Mouse (Mus musculus) Patski (cell line): ENCODE measurements around the gene Bcl7a. TPM values are rescaled to one million over a fixed set of nuclear protein-coding genes. Genes with fewer than 3 reads are reported as not detected.

ENCODE experiments used
- ATAC-seq: fragments of 100-300 bp; one replicate; pipeline ENCODE4 v1.8.0; 2021
- CTCF ChIA-PET: fragments of 350-600 bp; sonication (Branson Sonifier 250); formaldehyde crosslinking; loops from one replicate; lab custom pipeline; 2022; ENCODE audit warnings: inconsistent platforms; lab: Charles Lee
- POLR2A ChIA-PET: fragments of 350-600 bp; sonication (Branson Sonifier 250); formaldehyde crosslinking; loops from one replicate; lab custom pipeline; 2022; ENCODE audit warnings: antibody characterized with exemption, inconsistent platforms; lab: Charles Lee
- DNase-seq: peaks from one replicate; pipeline ENCODE4 v3.0.0-alpha.2; 2011; ENCODE audit warnings: low read depth, low spot score
- H3K27me3 ChIP-seq: fragments of 371-371 bp; one replicate; pipeline ENCODE4 v1.5.1; 2021
- CTCF ChIP-seq: fragments of 100-300 bp; IDR thresholded peaks from one replicate; pipeline ENCODE4 v1.5.1; 2021
- in situ Hi-C: fragments of 300-500 bp; cut with MboI; formaldehyde crosslinking; loops from 3 replicates; pipeline ENCODE4 v1.11.1; 2018; ENCODE audit warnings: low pct_unique_long_range_greater_than_20kb, mixed read lengths
- polyA plus RNA-seq: library from polyadenylated mRNA; unstranded; gene quantifications from one replicate; pipeline ENCODE4 v1.2.3, GENCODE M21; 2021

Gene Bcl7a
- polyA plus RNA-seq, 1 experiment from 2014 or later = 19.3 TPM

- no peak for TF ChIP-seq CTCF
- ATAC-seq (no peak), DNase-seq (no peak)
- in situ Hi-C loops = no loop called here
- POLR2A ChIA-PET = no interaction called here
- H3K27me3 ChIP-seq = no peaks in the 10 kb centered on the region
- CTCF ChIA-PET = interaction anchor here (2.0 kb wide), 1 partner anchor 27 kb away, joined by 4 read pairs; no protein-coding TSS in a partner anchor
Observed at GRCm38 (mm10) chr5:123350386-123350785, 6.8 kb downstream of the Bcl7a start.

DNA sequence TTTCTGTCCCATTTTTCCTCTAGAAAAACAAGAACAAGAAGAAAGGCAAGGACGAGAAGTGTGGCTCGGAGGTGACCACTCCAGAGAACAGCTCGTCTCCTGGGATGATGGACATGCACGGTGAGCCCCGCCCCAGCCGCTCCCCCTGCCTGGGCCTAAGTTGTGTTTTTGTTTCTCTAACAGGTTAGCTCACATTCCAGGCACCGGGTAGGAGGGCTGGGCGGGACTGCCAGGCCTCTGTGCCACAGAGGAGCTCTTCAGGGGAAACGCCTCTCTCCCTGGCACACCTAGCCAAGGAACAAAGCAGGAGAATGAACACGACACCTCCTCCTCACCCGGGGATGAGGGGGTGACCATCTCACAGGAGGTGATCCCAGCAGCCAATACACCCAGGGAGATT lies 12.3 kb downstream of the Bcl7a start:
- H3K27me3 ChIP-seq = no peaks in the 10 kb centered on the region
- DNase-seq = no peak
- no peak for ATAC-seq
- in situ Hi-C loops = no loop called here
- TF ChIP-seq CTCF = no peak
- ChIA-PET CTCF (no interaction called here), POLR2A (interaction anchor here (1.6 kb wide), 1 partner anchor 10 kb away, joined by 7 read pairs; no protein-coding TSS in a partner anchor)

GRCm38 (mm10) chr5:123357253-123357652 lies 13.6 kb downstream of the Bcl7a start:
- in situ Hi-C loops = no loop called here
- DNase-seq (no peak), ATAC-seq (no peak)
- ChIA-PET CTCF (no interaction called here), POLR2A (no interaction called here)
- TF ChIP-seq CTCF = no peak
- no peaks in the 10 kb centered on the region for H3K27me3 ChIP-seq

DNA sequence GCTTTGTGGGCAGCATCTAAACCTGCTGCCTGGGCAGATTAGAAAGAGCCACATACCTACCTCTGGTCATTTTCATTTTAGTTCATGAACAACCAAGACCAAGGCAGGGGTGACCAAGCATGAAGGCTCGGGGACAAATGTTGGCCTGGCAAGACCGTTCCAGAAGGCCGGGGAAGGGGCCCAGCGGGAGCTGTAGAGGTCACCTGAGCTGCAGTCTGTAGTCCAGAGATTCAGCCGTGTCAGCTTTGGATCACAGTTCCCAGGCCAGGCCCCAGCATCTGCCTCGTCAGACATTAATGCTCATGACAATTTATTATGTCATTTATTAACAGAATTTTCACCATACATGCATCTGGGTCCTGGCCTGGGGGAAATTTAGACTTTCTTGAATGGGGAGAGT lies 15.8 kb downstream of the Bcl7a start:
- TF ChIP-seq CTCF = no peak
- POLR2A ChIA-PET = interaction anchor here (0.6 to 3.0 kb wide), 5 partner anchors 11 to 295 kb away, joined by 3 to 20 read pairs (median 3); no protein-coding TSS in a partner anchor
- H3K27me3 ChIP-seq = no peaks in the 10 kb centered on the region
- DNase-seq = peak; percentile 79
- in situ Hi-C loops = no loop called here
- CTCF ChIA-PET = interaction anchor here (0.9 to 1.6 kb wide), 5 partner anchors 12 to 101 kb away, joined by 3 to 5 read pairs (median 3); no protein-coding TSS in a partner anchor
- peak; percentile 44 for ATAC-seq

- DNase-seq = no peak
- in situ Hi-C loops = no loop called here
- no peaks in the 10 kb centered on the region for H3K27me3 ChIP-seq
- POLR2A ChIA-PET = no interaction called here
- CTCF ChIA-PET = interaction anchor here (1.7 kb wide), 1 partner anchor 22 kb away, joined by 3 read pairs; no protein-coding TSS in a partner anchor
- TF ChIP-seq CTCF = no peak
- ATAC-seq = no peak
Observed at GRCm38 (mm10) chr5:123362911-123363310, 19.3 kb downstream of the Bcl7a start.

DNA sequence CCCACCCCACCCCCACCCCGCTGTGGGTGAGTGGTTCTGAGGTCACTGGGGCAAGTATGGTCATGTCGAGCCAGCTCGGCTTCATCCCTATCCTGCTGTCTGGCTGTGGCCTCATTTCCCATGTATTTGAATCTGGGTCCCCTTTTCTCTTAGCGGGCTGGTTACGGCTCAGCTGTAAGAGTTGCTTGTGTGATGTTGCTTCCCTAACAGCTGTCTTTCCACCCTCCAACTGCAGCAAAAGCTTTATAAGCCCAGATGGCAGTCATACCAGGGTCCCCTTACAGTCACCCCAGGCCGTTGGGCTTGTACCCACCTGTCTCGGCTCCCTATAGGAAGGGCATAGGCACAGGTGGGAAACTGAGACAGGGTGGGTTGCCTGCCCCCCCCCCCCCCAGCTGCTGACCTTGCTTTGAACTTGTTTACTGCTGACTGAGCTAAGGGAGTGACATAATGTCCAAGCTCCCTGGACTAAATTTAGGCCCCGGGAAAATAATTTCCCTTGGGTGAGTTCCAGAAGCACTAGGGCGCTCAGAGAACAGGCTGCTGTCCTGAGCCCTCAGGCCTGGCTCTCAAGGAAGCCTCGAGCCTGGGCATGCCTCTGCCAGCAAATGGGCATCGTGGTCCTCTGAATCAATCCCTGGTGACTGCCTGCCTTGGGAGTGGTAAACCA lies 20.8 kb downstream of the Bcl7a start:
- peak; percentile 89 for DNase-seq
- ChIA-PET CTCF (interaction anchor here (0.6 to 1.8 kb wide), 7 partner anchors 11 to 80 kb away, joined by 3 to 4 read pairs (median 4); no protein-coding TSS in a partner anchor), POLR2A (interaction anchor here (0.7 to 1.2 kb wide), 3 partner anchors 18 to 456 kb away, joined by 4 to 7 read pairs (median 5); partner anchors contain the start of gene Bcl7a)
- in situ Hi-C loops = no loop called here
- TF ChIP-seq CTCF = no peak
- peak; percentile 64 for ATAC-seq
- no peaks in the 10 kb centered on the region for H3K27me3 ChIP-seq

GRCm38 (mm10) chr5:123368869-123369488 lies 25.3 kb downstream of the Bcl7a start:
- CTCF ChIA-PET = interaction anchor here (0.7 to 2.7 kb wide), 13 partner anchors 9 to 76 kb away, joined by 3 to 21 read pairs (median 4); partner anchors contain the start of gene Mlxip
- no peak for DNase-seq
- no peaks in the 10 kb centered on the region for H3K27me3 ChIP-seq
- in situ Hi-C loops = loop anchor here (5.0 kb wide), 1 partner anchor 82 kb away; no protein-coding TSS in a partner anchor
- POLR2A ChIA-PET = no interaction called here
- peak; percentile 89 for TF ChIP-seq CTCF
- no peak for ATAC-seq

DNA sequence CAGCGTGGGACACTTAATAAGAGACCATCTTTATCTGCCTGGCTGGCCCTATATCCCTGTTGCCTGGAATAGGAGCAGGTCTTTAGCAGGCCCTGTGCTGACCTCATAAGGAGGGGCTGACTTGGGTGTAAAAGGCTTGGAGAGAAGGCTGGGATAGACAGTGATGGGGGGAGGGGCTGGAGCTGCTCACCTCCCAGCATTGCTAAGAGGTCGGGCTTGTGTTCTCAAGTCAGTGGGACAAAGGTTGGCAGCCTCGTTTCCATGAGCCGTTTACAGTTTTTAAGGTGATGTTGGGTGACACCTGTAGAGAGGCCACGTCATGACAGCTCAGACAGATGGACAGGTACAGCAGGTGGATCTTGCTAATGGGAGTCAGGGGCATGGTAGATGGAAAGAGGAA lies 26.4 kb downstream of the Bcl7a start:
- CTCF ChIA-PET = interaction anchor here (0.9 to 2.7 kb wide), 3 partner anchors 22 to 67 kb away, joined by 3 to 21 read pairs (median 3); no protein-coding TSS in a partner anchor
- ATAC-seq (no peak), DNase-seq (no peak)
- POLR2A ChIA-PET = no interaction called here
- no peak for TF ChIP-seq CTCF
- in situ Hi-C loops = no loop called here
- no peaks in the 10 kb centered on the region for H3K27me3 ChIP-seq

GRCm38 (mm10) chr5:123375262-123375661 lies 31.6 kb downstream of the Bcl7a start:
- CTCF ChIA-PET = interaction anchor here (1.3 to 6.0 kb wide), 4 partner anchors 16 to 90 kb away, joined by 3 to 65 read pairs (median 27); no protein-coding TSS in a partner anchor
- no peaks in the 10 kb centered on the region for H3K27me3 ChIP-seq
- in situ Hi-C loops = no loop called here
- ATAC-seq (no peak), DNase-seq (no peak)
- POLR2A ChIA-PET = interaction anchor here (0.7 to 1.5 kb wide), 2 partner anchors 41 to 85 kb away, joined by 3 read pairs; no protein-coding TSS in a partner anchor
- TF ChIP-seq CTCF = no peak

DNA sequence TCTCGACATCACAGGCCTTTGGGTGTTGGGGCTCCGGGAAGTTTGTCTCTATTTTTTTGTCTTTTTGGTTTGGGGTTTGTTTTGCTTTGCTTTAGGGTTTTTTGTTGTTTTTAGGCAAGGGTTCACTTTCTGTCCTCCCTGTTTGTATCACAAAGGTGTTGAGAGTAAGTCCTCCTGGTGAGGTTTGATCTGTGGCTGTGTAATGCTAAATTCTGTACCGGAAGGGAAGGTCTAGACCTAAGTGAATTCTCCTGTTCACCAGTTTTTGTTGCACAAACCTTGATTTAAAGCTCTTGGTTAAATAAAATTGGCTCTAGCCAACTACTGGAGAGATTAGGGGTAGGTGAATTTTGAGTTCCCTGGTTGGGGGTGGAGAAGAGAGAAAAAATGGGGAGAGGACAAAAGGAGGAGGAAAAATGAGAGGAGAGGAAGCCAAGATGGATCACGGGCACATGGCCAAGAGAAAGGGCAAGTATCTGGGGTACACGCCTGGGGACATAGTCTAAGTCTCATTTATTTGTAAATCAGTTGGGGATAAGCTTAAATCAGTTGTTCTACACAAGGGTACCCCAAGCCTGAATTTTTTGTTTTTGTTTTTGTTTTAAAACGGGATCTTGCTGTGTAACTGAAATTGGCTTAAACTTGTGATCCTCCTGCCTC lies 32.3 kb downstream of the Bcl7a start:
- ChIA-PET POLR2A (interaction anchor here (0.7 to 1.5 kb wide), 2 partner anchors 41 to 84 kb away, joined by 3 read pairs; no protein-coding TSS in a partner anchor), CTCF (interaction anchor here (1.3 to 6.0 kb wide), 4 partner anchors 16 to 91 kb away, joined by 3 to 65 read pairs (median 27); no protein-coding TSS in a partner anchor)
- in situ Hi-C loops = no loop called here
- ATAC-seq = no peak
- no peak for TF ChIP-seq CTCF
- no peak for DNase-seq
- H3K27me3 ChIP-seq = no peaks in the 10 kb centered on the region
